Mouse (Mus musculus) intestine, postnatal 0 days (tissue): ENCODE measurements around the gene Flt3l. TPM values are rescaled to one million over a fixed set of nuclear protein-coding genes. Genes with fewer than 3 reads are reported as not detected.

Experiments
- ATAC-seq: fragments of 200-750 bp; cut with Nextera tagmentation; 2 replicates; pipeline ENCODE4 v1.8.0; 2017; ENCODE audit warnings: mild to moderate bottlenecking, moderate TSS enrichment, moderate library complexity
- H3K27ac ChIP-seq: fragments of 300-500 bp; sonication (generic); 2 replicates; pipeline ENCODE4 v1.5.1; 2014; ENCODE audit warnings: mild to moderate bottlenecking, low read depth, low read length, moderate library complexity
- H3K27me3 ChIP-seq: fragments of 300-500 bp; sonication (generic); replicated peaks from 2 replicates; pipeline ENCODE4 v1.6.1; 2014; ENCODE audit warnings: low read length, mixed read lengths; ENCODE audit not compliant: control insufficient read depth, insufficient read depth
- H3K36me3 ChIP-seq: fragments of 300-500 bp; sonication (generic); 2 replicates; pipeline ENCODE4 v1.6.1; 2014; ENCODE audit warnings: mild to moderate bottlenecking, moderate library complexity; ENCODE audit not compliant: control insufficient read depth, insufficient read depth
- H3K4me1 ChIP-seq: fragments of 300-500 bp; sonication (generic); replicated peaks from 2 replicates; pipeline ENCODE4 v1.6.1; 2014; ENCODE audit warnings: antibody characterized with exemption, low read length, mixed read lengths; ENCODE audit not compliant: control insufficient read depth, insufficient read depth
- H3K4me2 ChIP-seq: fragments of 300-500 bp; sonication (generic); replicated peaks from 2 replicates; pipeline ENCODE4 v1.6.1; 2014; ENCODE audit warnings: low read depth, mild to moderate bottlenecking, moderate library complexity
- H3K4me3 ChIP-seq: fragments of 300-500 bp; sonication (generic); 2 replicates; pipeline ENCODE4 v1.5.1; 2014; ENCODE audit warnings: low read depth, low read length
- H3K9ac ChIP-seq: fragments of 300-500 bp; sonication (generic); 2 replicates; pipeline ENCODE4 v1.6.1; 2014; ENCODE audit warnings: mild to moderate bottlenecking, low read depth, low read length
- H3K9me3 ChIP-seq: fragments of 300-500 bp; sonication (generic); 2 replicates; pipeline ENCODE4 v1.6.1; 2016; ENCODE audit warnings: mixed run types; ENCODE audit not compliant: control insufficient read depth
- CTCF ChIP-seq: sonication (generic); IDR thresholded peaks from 2 replicates; pipeline ENCODE4 v1.5.1; 2016; ENCODE audit warnings: low read depth, mild to moderate bottlenecking, control low read depth, antibody characterized with exemption, moderate library complexity
- WGBS: fragments of 180-500 bp; shearing (Covaris S2); extraction: QIAGEN DNeasy Blood & Tissue Kit; methylation state at CpG from one replicate; pipeline ENCODE4 v1.1.7; 2014; 5-methylcytosine and 5-hydroxymethylcytosine counted together
- polyA plus RNA-seq: library from polyadenylated mRNA; unstranded; fragments of >200 nt; fragmentation: Nextera tagmentation; extraction: Ambion mirVana; gene quantifications from 2 replicates; pipeline ENCODE4 v1.2.1, GENCODE M21; 2015

Gene Flt3l
- polyA plus RNA-seq, 1 experiment from 2014 or later, result 2.7 TPM

GRCm38 (mm10) chr7:45161612-45162473 lies 25.6 kb upstream of the Flt3l start:
- peaks cover 30% of the 10 kb centered on the region for H3K36me3 ChIP-seq
- H3K9ac ChIP-seq, result 0 out of 2 replicates have a peak overlapping the region, but pooled peaks have one; percentile 7
- H3K9me3 ChIP-seq, result no peaks in the 10 kb centered on the region
- peak overlapping the region; percentile 36 for H3K4me3 ChIP-seq
- TF ChIP-seq CTCF, result peak; percentile 89
- H3K4me1 ChIP-seq, result peaks cover 5% of the 10 kb centered on the region; the same call in 1 of the 2 replicates
- peak; percentile 71 for ATAC-seq
- peak overlapping the region; percentile 71 for H3K4me2 ChIP-seq
- H3K27ac ChIP-seq, result no peak overlapping the region
- 4% methylated on average over 35 of the region's 35 CpGs for WGBS
- H3K27me3 ChIP-seq, result peaks cover 45% of the 10 kb centered on the region

DNA sequence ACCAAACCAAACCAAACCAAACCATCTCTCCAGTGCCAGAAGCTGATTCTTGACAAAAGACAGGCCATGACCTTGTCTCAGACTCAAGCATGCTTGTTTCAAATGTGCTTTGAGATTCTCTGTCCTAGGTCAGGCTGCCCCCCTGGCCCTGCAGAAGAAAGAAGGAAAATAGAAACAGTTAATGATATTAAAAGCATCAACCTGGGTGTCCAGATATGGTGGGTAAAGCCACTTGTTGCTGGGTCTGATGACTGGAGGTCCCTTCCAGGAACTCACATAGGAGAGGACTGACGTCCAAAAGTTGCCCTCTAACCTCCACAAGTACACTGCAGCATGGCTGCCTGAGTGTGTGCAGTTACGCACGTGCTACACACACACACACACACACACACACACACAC lies 24.6 kb upstream of the Flt3l start:
- Histone ChIP-seq H3K27me3 (peaks cover 35% of the 10 kb centered on the region), H3K9ac (no peak overlapping the region), H3K9me3 (no peaks in the 10 kb centered on the region), H3K27ac (no peak overlapping the region), H3K4me3 (no peak overlapping the region), H3K4me2 (no peak overlapping the region), H3K36me3 (peaks cover 34% of the 10 kb centered on the region), H3K4me1 (peaks cover 5% of the 10 kb centered on the region; the same call in 1 of the 2 replicates)
- ATAC-seq, result no peak
- WGBS, result 89% methylated on average over 3 of the region's 3 CpGs
- TF ChIP-seq CTCF, result no peak

- Histone ChIP-seq H3K36me3 (peaks cover 34% of the 10 kb centered on the region), H3K9me3 (no peaks in the 10 kb centered on the region), H3K27me3 (peaks cover 30% of the 10 kb centered on the region), H3K9ac (no peak overlapping the region), H3K4me1 (peaks cover 5% of the 10 kb centered on the region; the same call in 1 of the 2 replicates), H3K4me3 (no peak overlapping the region), H3K4me2 (no peak overlapping the region), H3K27ac (no peak overlapping the region)
- no peak for TF ChIP-seq CTCF
- 89% methylated on average over 6 of the region's 6 CpGs for WGBS
- no peak for ATAC-seq
Measured at GRCm38 (mm10) chr7:45160316-45160800, 24.1 kb upstream of the Flt3l start.

- no peak overlapping the region for H3K27ac ChIP-seq
- peaks cover 7% of the 10 kb centered on the region; the same call in 1 of the 2 replicates for H3K4me1 ChIP-seq
- H3K9me3 ChIP-seq, result no peaks in the 10 kb centered on the region
- H3K9ac ChIP-seq, result no peak overlapping the region
- ATAC-seq, result no peak
- peaks cover 34% of the 10 kb centered on the region for H3K36me3 ChIP-seq
- TF ChIP-seq CTCF, result no peak
- WGBS, result 90% methylated on average over 6 of the region's 6 CpGs
- peaks cover 16% of the 10 kb centered on the region for H3K27me3 ChIP-seq
- no peak overlapping the region for H3K4me2 ChIP-seq
- H3K4me3 ChIP-seq, result no peak overlapping the region
Measured at GRCm38 (mm10) chr7:45158991-45159390, 22.8 kb upstream of the Flt3l start.

DNA sequence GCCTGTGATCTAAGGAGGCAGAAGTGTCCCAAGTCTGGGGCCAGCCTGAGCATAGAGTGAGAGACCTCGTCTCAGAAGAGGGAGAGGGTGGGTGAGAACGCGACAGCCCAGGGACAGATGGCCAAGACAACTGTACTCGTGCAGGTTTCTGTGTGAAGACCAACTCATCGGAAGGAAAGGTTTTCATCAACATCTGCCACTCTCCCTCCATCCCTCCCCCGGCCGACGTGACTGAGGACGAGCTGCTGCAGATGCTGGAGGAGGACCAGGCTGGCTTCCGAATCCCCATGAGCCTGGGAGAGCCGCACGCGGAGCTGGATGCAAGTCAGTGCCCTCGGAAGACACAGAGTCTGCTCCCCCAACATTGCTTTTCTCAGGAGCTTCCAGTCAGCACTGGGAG lies 21.2 kb upstream of the Flt3l start:
- no peak overlapping the region for H3K4me3 ChIP-seq
- peaks cover 7% of the 10 kb centered on the region; the same call in 1 of the 2 replicates for H3K4me1 ChIP-seq
- no peaks in the 10 kb centered on the region for H3K9me3 ChIP-seq
- ATAC-seq, result no peak
- no peak overlapping the region for H3K27ac ChIP-seq
- no peak overlapping the region for H3K9ac ChIP-seq
- no peak for TF ChIP-seq CTCF
- peaks cover 1% of the 10 kb centered on the region; the same call in 1 of the 2 replicates for H3K27me3 ChIP-seq
- 88% methylated on average over 14 of the region's 14 CpGs for WGBS
- H3K4me2 ChIP-seq, result no peak overlapping the region
- H3K36me3 ChIP-seq, result peaks cover 34% of the 10 kb centered on the region

GRCm38 (mm10) chr7:45156206-45156605 lies 20.0 kb upstream of the Flt3l start:
- Histone ChIP-seq H3K4me2 (no peak overlapping the region), H3K9ac (no peak overlapping the region), H3K9me3 (no peaks in the 10 kb centered on the region), H3K27me3 (no peaks in the 10 kb centered on the region), H3K4me3 (no peak overlapping the region), H3K27ac (no peak overlapping the region), H3K36me3 (peaks cover 34% of the 10 kb centered on the region), H3K4me1 (0 out of 2 replicates have a peak, but pooled peaks cover 2% of the 10 kb centered on the region)
- WGBS, result 93% methylated on average over 15 of the region's 15 CpGs
- no peak for TF ChIP-seq CTCF
- ATAC-seq, result no peak
